Mouse (Mus musculus): ENCODE data around the gene Chl1. TPM values are rescaled to one million over a fixed set of nuclear protein-coding genes. Genes with fewer than 3 reads are reported as not detected.

Gene Chl1
- polyA plus RNA-seq, 1 experiment from 2014 or later = 97.9 TPM

DNA sequence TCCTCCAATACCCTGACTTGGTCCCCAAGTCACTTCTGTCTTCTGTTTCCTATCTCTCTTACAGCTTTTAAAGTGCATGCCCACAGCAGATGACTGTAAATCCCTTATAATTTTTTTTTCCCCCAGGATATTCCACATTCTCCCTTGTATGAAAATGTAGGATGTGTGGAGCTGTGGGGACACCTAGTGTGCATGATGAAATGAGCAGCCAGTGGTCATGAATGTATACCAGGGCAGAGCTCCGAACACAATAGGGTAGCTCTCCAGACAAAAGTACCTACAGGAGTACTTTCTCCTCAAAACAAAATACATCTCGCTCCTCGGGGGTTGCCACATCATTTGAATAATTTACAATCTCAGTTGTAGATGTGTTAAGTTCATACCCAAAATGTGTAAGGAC, 232.4 kb downstream of the Chl1 start:
- Histone ChIP-seq H3K36me3 (no peaks in the 10 kb centered on the region), H3K4me3 (replicated peaks) (no peak overlapping the region), H3K4me2 (no peak overlapping the region), H3K27ac (replicated peaks) (no peak overlapping the region), H3K9me3 (replicated peaks) (no peaks in the 10 kb centered on the region), H3K4me1 (no peaks in the 10 kb centered on the region), H3K27me3 (replicated peaks) (no peaks in the 10 kb centered on the region), H3K9ac (replicated peaks) (no peak overlapping the region)
- ATAC-seq (ENCODE audit: low FRiP score) = no peak
- WGBS = 63% methylated on average over 3 of the region's 3 CpGs

DNA sequence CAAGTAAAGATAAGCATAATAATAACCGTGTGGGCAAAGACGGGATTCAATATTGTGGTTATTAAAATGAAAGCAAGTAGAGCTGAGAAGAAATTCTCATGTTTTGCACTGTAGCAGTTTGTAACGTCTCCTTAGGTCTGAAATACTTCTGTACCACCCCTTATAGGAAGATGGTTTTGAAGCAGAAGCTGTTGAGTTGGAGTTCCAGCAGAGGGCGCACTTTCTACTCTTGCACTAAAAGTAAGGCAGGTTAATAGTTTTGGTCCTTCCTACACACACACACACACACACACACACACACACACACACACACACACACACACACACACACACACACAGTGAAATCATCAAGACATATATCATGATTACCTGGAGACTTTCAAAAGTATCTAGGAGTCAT, 235.7 kb downstream of the Chl1 start:
- Histone ChIP-seq H3K36me3 (no peaks in the 10 kb centered on the region), H3K27ac (replicated peaks) (no peak overlapping the region), H3K4me2 (no peak overlapping the region), H3K4me3 (replicated peaks) (no peak overlapping the region), H3K9me3 (replicated peaks) (no peaks in the 10 kb centered on the region), H3K27me3 (replicated peaks) (no peaks in the 10 kb centered on the region), H3K4me1 (no peaks in the 10 kb centered on the region), H3K9ac (replicated peaks) (no peak overlapping the region)
- no peak for ATAC-seq (ENCODE audit: low FRiP score)
- 40% methylated on average over 4 of the region's 4 CpGs for WGBS

DNA sequence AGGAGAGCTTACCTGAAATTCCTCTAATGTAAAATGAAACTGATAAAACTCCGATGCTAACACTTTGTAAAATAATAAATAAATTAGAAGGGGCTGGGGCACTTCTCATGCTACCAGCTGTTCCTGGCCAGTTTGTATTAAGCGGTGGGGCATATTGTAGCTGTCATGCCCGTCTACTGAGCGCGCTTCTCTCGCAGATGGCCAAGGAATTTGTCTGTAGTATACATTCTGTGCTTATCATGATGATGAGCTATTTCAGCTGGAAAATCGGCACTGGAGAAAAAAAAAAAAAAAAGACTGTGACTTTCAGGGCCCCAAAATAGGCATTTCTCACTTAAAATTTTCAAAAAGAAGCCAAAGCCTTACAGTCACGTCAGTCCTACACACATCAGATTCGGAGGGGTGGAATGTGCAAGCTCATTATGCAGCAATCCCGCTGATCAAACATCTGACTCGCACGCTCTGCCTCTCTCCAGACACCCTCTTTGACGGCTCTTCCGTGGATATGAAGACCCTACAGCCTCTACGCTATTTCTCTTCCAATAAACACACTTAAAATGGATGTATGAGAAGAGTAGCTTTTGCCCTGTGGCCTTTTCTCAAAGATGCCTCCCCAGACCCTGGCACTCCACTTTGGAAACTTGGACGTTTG, 238.9 kb downstream of the Chl1 start:
- 57% methylated on average over 16 of the region's 16 CpGs for WGBS
- no peaks in the 10 kb centered on the region for H3K27me3 ChIP-seq (replicated peaks)
- no peaks in the 10 kb centered on the region for H3K9me3 ChIP-seq (replicated peaks)
- ATAC-seq (ENCODE audit: low FRiP score) = no peak
- H3K4me3 ChIP-seq (replicated peaks) = no peak overlapping the region
- no peak overlapping the region for H3K9ac ChIP-seq (replicated peaks)
- H3K4me1 ChIP-seq = no peaks in the 10 kb centered on the region
- H3K36me3 ChIP-seq = no peaks in the 10 kb centered on the region
- no peak overlapping the region for H3K4me2 ChIP-seq
- no peak overlapping the region for H3K27ac ChIP-seq (replicated peaks)

DNA sequence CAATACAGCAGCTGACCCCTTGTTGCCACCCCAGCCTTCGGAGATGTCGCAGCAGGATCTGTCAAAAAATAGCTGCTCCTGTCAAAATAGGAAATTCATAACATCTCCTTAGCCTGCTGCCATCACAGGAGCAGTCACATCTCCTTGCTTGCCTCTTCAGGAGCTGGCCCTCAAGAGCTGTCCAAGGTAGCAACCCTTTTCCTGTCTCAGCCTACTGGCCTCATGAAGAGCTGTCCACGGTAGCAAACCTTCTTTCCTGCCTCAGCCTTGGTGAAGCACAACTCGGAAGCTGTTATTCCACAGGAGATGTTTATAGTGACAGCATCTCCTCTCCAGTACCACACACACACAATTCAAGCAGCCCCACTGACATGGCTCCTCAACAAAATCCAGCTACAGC, 243.5 kb downstream of the Chl1 start:
- H3K27me3 ChIP-seq (replicated peaks) = no peaks in the 10 kb centered on the region
- no peak overlapping the region for H3K9ac ChIP-seq (replicated peaks)
- WGBS = 80% methylated on average over 4 of the region's 4 CpGs
- H3K36me3 ChIP-seq = no peaks in the 10 kb centered on the region
- H3K27ac ChIP-seq (replicated peaks) = no peak overlapping the region
- no peak overlapping the region for H3K4me3 ChIP-seq (replicated peaks)
- ATAC-seq (ENCODE audit: low FRiP score) = no peak
- H3K4me1 ChIP-seq = no peaks in the 10 kb centered on the region
- no peak overlapping the region for H3K4me2 ChIP-seq
- no peaks in the 10 kb centered on the region for H3K9me3 ChIP-seq (replicated peaks)

DNA sequence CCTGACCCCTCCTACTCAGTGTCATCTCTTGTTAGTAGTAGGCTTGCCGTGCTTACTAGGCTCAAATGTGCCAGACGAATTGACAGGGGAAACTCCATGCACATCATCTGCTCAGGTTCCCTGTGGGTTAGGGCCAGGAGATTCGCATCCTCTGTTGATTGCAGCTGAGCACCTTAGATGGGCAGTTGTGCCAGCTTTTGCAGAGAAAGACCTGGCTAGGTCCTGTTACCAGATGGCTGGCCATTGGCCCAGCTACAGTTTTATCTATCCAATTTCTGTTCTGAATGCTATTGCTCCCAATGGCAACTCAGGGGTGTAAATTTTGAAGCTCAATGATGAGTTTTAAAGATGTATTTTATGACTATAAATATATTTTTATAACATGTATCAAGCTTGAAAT, 256.4 kb downstream of the Chl1 start:
- Histone ChIP-seq H3K27ac (replicated peaks) (no peak overlapping the region), H3K4me3 (replicated peaks) (no peak overlapping the region), H3K9me3 (replicated peaks) (peaks cover 5% of the 10 kb centered on the region; the same call in 1 of the 2 replicates), H3K36me3 (no peaks in the 10 kb centered on the region), H3K9ac (replicated peaks) (no peak overlapping the region), H3K4me1 (no peaks in the 10 kb centered on the region), H3K27me3 (replicated peaks) (no peaks in the 10 kb centered on the region), H3K4me2 (no peak overlapping the region)
- ATAC-seq (ENCODE audit: low FRiP score) = no peak
- 76% methylated on average over 3 of the region's 3 CpGs for WGBS

DNA sequence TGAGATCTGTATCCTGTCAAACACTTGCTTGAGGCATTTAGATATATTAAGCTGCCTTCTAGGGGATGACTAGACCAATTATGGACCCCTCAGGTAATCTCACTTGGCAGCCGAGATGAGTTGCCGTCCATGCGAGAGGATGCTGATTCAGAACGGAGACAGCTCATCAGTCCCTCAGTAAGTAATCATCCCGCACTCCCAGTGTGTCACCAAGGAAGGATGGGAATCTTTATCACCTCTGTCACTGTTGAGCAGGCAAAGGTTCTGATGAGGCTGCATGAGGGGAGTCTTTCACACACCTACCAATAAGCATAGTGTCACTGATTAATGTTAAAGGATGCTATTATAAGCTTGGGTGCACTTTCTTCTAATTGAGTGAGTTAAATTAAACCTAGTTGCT, 270.7 kb downstream of the Chl1 start:
- H3K4me3 ChIP-seq (replicated peaks) = no peak overlapping the region
- no peak overlapping the region for H3K9ac ChIP-seq (replicated peaks)
- no peaks in the 10 kb centered on the region for H3K27me3 ChIP-seq (replicated peaks)
- no peaks in the 10 kb centered on the region for H3K36me3 ChIP-seq
- WGBS = 60% methylated on average over 5 of the region's 5 CpGs
- no peaks in the 10 kb centered on the region for H3K9me3 ChIP-seq (replicated peaks)
- no peak overlapping the region for H3K4me2 ChIP-seq
- H3K4me1 ChIP-seq = 0 out of 2 replicates have a peak, but pooled peaks cover 3% of the 10 kb centered on the region
- ATAC-seq (ENCODE audit: low FRiP score) = 0 out of 2 replicates have a peak, but pooled peaks have one; percentile 14
- H3K27ac ChIP-seq (replicated peaks) = no peak overlapping the region

DNA sequence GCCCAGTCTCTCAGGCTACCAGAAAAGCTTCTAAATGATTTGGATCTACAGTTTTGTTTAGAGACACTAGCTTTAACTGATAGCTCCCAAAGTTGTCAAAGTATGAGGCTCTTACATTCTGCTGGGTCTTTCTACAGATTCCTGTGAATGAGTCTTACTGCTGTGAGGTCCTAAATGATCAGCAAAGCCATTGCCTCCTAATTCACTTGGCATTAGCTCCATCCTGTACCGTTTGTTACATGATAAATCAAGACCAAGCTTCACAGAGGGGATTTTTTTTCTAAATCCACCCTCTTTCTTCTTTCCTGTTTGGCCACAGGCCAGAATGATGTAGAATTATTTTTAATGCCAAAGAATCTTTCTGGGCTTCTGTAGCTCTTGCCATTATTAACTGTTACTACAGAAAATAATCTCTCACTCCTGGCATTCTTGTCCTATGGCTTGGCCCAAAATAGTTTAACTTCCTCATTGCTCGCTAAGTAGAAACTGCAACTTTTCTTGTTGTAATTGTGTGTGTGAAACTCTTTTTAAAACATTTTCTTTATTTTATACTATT, 280.8 kb downstream of the Chl1 start:
- WGBS = 61% methylated on average over 2 of the region's 2 CpGs
- ATAC-seq (ENCODE audit: low FRiP score) = no peak
- Histone ChIP-seq H3K36me3 (no peaks in the 10 kb centered on the region), H3K9me3 (replicated peaks) (no peaks in the 10 kb centered on the region), H3K27ac (replicated peaks) (no peak overlapping the region), H3K27me3 (replicated peaks) (no peaks in the 10 kb centered on the region), H3K9ac (replicated peaks) (no peak overlapping the region), H3K4me1 (no peaks in the 10 kb centered on the region), H3K4me2 (no peak overlapping the region), H3K4me3 (replicated peaks) (no peak overlapping the region)

DNA sequence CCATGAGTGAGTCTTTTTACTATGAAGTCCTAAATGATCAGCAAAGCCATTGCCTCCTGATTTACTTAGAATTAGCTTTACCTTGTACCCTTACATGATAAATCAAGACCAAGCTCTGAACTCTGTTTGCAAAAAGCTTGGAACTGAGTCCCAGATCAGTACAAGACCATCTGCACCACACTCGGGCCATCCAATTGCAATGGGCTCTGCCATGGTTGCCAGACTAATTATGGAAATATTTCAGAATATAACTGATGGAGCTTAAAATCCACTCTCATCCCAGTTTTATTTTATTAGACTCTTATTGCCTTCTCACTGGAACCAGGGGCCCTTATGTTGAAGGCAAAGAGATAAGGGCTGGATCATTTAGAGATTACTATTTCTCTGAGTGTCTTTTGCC, 284.9 kb downstream of the Chl1 start:
- Histone ChIP-seq H3K4me1 (no peaks in the 10 kb centered on the region), H3K4me2 (no peak overlapping the region), H3K4me3 (replicated peaks) (no peak overlapping the region), H3K36me3 (no peaks in the 10 kb centered on the region), H3K9ac (replicated peaks) (no peak overlapping the region), H3K27ac (replicated peaks) (no peak overlapping the region), H3K27me3 (replicated peaks) (no peaks in the 10 kb centered on the region), H3K9me3 (replicated peaks) (no peaks in the 10 kb centered on the region)
- 78% methylated on average over 1 of the region's 1 CpGs for WGBS
- ATAC-seq (ENCODE audit: low FRiP score) = no peak
